Mouse (Mus musculus) bone marrow, adult 2 months (tissue): Measurements from ENCODE around the gene Sipa1l2.

ENCODE experiments used
- CTCF ChIP-seq: fragments of 200-500 bp; IDR thresholded peaks from 2 replicates; pipeline ENCODE4 v1.5.1; 2011; ENCODE audit warnings: low read length, control low read depth; ENCODE audit not compliant: control insufficient read depth, insufficient read depth
- POLR2A ChIP-seq: fragments of 200-500 bp; IDR thresholded peaks from 2 replicates; pipeline ENCODE4 v1.6.1; 2011; ENCODE audit warnings: low read depth, mild to moderate bottlenecking, control low read depth, low read length, borderline replicate concordance; ENCODE audit not compliant: control insufficient read depth

DNA sequence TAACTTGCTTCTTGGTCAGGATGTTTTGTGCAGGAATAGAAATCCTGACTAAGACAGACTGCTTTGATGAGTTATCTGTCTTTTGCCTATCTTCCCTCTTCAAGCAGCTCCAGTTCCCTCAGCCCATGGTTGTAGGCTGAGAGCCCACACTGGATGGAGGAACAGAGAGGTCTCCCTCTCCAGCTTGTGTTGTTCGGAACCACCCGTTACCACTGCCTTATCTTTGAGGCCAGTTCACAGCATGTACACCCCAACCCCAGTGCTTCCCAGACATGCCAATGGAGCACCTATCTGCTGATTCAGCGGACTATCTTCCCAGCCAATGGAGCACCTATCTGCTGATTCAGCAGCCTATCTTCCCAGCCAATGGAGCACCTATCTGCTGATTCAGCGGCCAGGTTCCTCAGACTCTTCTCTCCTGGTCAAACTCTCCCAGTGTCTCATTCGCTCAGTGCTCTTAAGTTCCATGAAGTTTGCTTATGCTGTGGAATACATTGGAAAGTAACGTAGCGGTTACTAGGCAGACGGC, 33.8 kb upstream of the Sipa1l2 start:
- no peak for TF ChIP-seq POLR2A
- TF ChIP-seq CTCF, result no peak
